Mouse (Mus musculus) thymus, adult 2 months (tissue): ENCODE results near the gene Ryr2.

ENCODE experiments used
- CTCF ChIP-seq: fragments of 200-500 bp; IDR thresholded peaks from 2 replicates; pipeline ENCODE4 v1.5.1; 2012; ENCODE audit warnings: mild to moderate bottlenecking, control low read depth, low read length, moderate library complexity, borderline replicate concordance; ENCODE audit not compliant: control insufficient read depth, poor library complexity, insufficient read depth; ENCODE audit errors: extremely low read depth
- POLR2A ChIP-seq: fragments of 200-500 bp; IDR thresholded peaks from 2 replicates; pipeline ENCODE4 v1.6.1; 2012; ENCODE audit warnings: mild to moderate bottlenecking, low read length, control low read depth, moderate library complexity; ENCODE audit not compliant: control insufficient read depth, poor library complexity, insufficient read depth; ENCODE audit errors: extremely low read depth

DNA sequence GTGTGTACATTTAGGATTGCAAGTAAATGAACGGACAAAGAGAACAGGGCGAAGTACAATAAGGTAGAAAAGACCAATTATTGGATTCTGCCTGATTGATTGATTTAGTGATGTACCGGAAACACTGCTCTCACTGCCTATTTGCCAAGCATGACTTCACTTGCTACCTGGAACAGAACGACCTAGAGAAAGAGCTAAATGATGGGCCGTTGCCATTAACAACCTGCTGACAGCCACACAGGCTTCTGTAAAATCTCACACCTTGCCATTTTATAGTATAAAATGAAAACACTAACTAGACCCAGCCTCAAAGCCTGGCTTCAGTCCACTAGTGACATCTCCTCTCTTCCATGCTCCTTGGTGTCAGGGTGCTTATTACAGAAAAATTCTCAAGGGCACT lies 316.2 kb downstream of the Ryr2 start:
- no peak for TF ChIP-seq POLR2A
- no peak for TF ChIP-seq CTCF
